Mouse (Mus musculus) G1E (cell line): ENCODE measurements around the gene Gmds. TPM values are rescaled to one million over a fixed set of nuclear protein-coding genes. Genes with fewer than 3 reads are reported as not detected.

Source experiments
- ATAC-seq: 2 replicates; pipeline ENCODE4 v1.8.0; 2016; ENCODE audit warnings: mild to moderate bottlenecking; ENCODE audit not compliant: insufficient number of reproducible peaks, poor library complexity, low FRiP score, severe bottlenecking; ENCODE audit errors: extremely low read depth
- DNase-seq: peaks from one replicate; pipeline ENCODE4 v3.0.0; 2012; ENCODE audit warnings: low spot score
- H3K27me3 ChIP-seq: 2 replicates; pipeline ENCODE4 v1.6.1; 2012; ENCODE audit warnings: mild to moderate bottlenecking, low read length, inconsistent platforms; ENCODE audit not compliant: insufficient read depth
- H3K36me3 ChIP-seq: replicated peaks from 2 replicates; pipeline ENCODE3; 2012; ENCODE audit warnings: mild to moderate bottlenecking, inconsistent platforms
- H3K4me1 ChIP-seq: 2 replicates; pipeline ENCODE4 v1.6.1; 2012; ENCODE audit warnings: low read depth, low read length, inconsistent platforms, mixed read lengths; ENCODE audit not compliant: insufficient read depth
- H3K4me3 ChIP-seq: 2 replicates; pipeline ENCODE4 v1.5.1; 2012; ENCODE audit warnings: low read depth, mild to moderate bottlenecking, inconsistent platforms, low read length, moderate library complexity, mixed read lengths
- H3K9me3 ChIP-seq: replicated peaks from 2 replicates; pipeline ENCODE4 v1.6.1; 2012; ENCODE audit warnings: inconsistent platforms
- CTCF ChIP-seq: IDR thresholded peaks from 2 replicates; pipeline ENCODE4 v1.5.1; 2012; ENCODE audit warnings: low read depth, low read length, inconsistent platforms, mixed read lengths
- GATA1 ChIP-seq: IDR thresholded peaks from 2 replicates; pipeline ENCODE4 v1.6.1; 2012; ENCODE audit warnings: borderline replicate concordance, low read length, inconsistent platforms, mixed read lengths
- GATA2 ChIP-seq: IDR thresholded peaks from 2 replicates; pipeline ENCODE4 v1.6.1; 2012; ENCODE audit warnings: low read depth, low read length, inconsistent platforms, borderline replicate concordance
- POLR2AphosphoS5 ChIP-seq: IDR thresholded peaks from 2 replicates; pipeline ENCODE4 v1.6.1; 2012; ENCODE audit warnings: low read depth, low read length, inconsistent platforms; ENCODE audit not compliant: insufficient replicate concordance
- TAL1 ChIP-seq: conservative IDR thresholded peaks from 2 replicates; pipeline ENCODE4 v1.6.1; 2012; ENCODE audit warnings: low read depth, low read length, inconsistent platforms, mixed read lengths
- polyA plus RNA-seq: library from polyadenylated mRNA; stranded (reverse); fragments of >175 nt; gene quantifications from 2 replicates; pipeline ENCODE4 v1.2.3, GENCODE M21; 2012
- total RNA-seq, 2 experiments: library from RNA; stranded (forward) in 1 of 2; stranded (reverse) in 1 of 2; fragments of 200-1000 nt in 1 of 2; fragments of >200 nt in 1 of 2; fragmentation: Nextera tagmentation in 1 of 2; gene quantifications; 2 replicates each; pipeline ENCODE4 v1.2.3; 2014 to 2017

The Gmds gene
- total and polyA plus RNA-seq, 3 experiments = 19.9 to 27.5 (median 22.1) TPM

DNA sequence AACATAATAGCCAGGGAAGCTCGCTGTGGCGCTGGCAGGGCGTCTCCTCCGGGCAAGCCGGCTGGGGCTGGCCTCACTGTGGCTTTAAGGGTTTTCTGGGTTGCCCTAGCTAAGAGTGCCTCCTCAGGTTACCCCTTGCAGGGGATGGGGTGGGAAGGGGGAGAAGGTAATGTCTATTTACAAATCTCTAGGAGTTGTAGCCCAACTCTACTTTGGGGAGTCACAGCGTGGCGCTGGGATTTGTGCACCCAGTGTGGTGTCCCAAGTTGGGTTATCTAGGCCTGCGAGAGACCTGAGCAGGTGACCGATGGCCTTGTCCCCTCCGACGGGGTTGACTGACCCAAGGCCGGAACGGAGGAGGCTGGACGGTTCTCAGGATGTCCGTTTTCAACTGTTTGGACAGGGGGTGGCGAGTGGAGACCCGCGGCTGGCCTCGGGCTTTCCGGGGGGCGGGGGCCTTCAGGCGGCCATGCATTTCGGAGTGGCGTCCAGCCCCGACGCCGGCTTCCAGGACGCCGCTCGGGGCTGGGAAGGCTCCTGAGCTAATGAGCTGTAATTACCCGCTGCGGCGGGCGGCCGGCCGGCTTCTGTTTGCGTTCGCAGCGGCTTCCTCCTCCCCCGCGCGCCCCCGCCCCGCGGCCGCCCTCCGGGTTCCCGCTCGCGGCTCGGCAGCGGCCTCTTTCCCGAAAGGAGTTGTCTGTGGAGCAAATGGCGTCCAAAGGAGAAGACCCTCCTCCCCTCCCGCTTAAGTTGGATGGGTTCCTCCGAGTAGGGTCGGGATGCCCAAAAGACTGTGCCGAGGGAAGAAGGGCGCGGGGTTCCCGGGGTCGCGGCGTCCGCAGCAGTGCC lies 527.6 kb downstream of the Gmds start:
- DNase-seq (no peak), ATAC-seq (no peak)
- no peaks in the 10 kb centered on the region for H3K36me3 ChIP-seq
- H3K9me3 ChIP-seq = peaks cover 39% of the 10 kb centered on the region
- TF ChIP-seq GATA2 = no peak
- no peak for TF ChIP-seq TAL1
- TF ChIP-seq CTCF = no peak
- TF ChIP-seq GATA1 = no peak
- TF ChIP-seq POLR2AphosphoS5 = no peak
- H3K4me3 ChIP-seq = no peak overlapping the region
- H3K4me1 ChIP-seq = no peaks in the 10 kb centered on the region; the same call in 1 of the 2 replicates
- peaks cover 25% of the 10 kb centered on the region; the same call in 1 of the 2 replicates for H3K27me3 ChIP-seq

DNA sequence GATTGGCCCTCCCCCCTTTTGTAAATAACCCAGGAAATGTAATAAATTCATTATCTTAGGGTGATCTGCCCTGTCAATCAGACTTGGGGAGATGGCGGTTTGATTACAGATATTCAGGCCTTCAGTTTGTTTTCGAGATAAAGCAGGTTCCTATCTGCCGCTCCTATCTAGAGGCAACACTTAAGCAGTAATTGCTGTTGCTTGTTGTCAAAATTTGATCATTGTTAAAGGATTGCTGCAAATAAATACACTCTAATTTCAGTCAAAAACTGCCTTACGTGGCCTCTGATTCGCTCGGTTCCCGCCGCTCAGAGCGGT lies 528.2 kb downstream of the Gmds start:
- peaks cover 24% of the 10 kb centered on the region; the same call in 1 of the 2 replicates for H3K27me3 ChIP-seq
- ATAC-seq = no peak

DNA sequence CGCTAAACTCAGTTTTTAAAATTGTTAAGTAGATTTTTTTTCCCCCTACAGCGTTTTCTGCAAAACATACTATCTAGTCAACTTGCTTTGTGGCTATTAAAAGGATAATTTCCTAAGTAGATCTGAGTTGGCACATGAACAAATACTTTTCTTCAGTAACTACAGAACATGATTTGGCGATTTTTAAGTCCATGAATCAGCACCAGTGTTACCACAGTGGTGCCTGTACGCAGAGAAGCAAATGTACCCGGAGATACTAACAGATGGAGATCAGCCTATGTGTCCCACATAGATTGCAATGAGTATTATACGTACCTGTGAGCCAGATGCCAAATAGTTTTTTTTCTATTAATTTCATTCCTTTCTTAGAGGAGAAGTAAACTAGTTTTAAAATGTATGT lies 528.8 kb downstream of the Gmds start:
- TF ChIP-seq GATA1 = no peak
- no peak for TF ChIP-seq GATA2
- no peak for TF ChIP-seq POLR2AphosphoS5
- no peak for TF ChIP-seq CTCF
- no peak for TF ChIP-seq TAL1
- Histone ChIP-seq H3K4me3 (no peak overlapping the region), H3K27me3 (peaks cover 22% of the 10 kb centered on the region; the same call in 1 of the 2 replicates), H3K9me3 (peaks cover 40% of the 10 kb centered on the region), H3K4me1 (no peaks in the 10 kb centered on the region; the same call in 1 of the 2 replicates), H3K36me3 (no peaks in the 10 kb centered on the region)
- ATAC-seq (no peak), DNase-seq (no peak)

More for the DNA sequence above, 528.2 kb downstream of the Gmds start:
- DNase-seq = no peak
- Histone ChIP-seq H3K36me3 (no peaks in the 10 kb centered on the region), H3K4me3 (no peak overlapping the region), H3K9me3 (peaks cover 40% of the 10 kb centered on the region), H3K4me1 (no peaks in the 10 kb centered on the region; the same call in 1 of the 2 replicates)
- TF ChIP-seq CTCF (no peak), TAL1 (no peak), GATA1 (no peak), GATA2 (no peak)

DNA sequence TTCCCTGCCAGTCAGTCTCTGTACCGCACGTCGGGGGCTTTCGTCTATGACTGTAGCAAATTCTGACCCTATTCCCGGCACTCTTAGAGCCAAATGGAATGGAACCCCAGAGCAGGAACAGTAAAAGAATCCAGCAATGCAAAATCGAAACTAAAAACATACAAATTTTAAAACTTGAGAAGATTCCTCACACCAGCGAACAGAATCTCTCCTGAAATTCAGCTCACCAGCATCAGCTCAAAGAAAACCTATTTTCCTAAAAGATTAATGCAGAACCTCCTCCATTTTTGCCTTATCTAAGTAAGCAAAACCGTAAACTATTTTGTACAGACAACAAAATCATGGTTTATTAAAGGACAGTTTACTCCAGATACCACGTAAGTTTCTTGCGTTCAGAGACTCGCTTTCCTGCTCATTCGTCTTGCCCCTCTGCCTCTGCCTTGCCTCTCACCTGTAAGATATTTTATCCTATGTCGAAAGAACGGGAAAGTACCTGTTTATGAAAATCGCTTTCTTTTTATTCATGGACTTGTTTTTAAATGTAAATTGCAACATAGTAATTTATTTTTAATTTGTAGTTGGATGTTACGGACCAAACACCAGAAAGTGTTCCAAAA lies 529.6 kb downstream of the Gmds start:
- peaks cover 26% of the 10 kb centered on the region; the same call in 1 of the 2 replicates for H3K27me3 ChIP-seq
- ATAC-seq = no peak
- no peak for DNase-seq

DNA sequence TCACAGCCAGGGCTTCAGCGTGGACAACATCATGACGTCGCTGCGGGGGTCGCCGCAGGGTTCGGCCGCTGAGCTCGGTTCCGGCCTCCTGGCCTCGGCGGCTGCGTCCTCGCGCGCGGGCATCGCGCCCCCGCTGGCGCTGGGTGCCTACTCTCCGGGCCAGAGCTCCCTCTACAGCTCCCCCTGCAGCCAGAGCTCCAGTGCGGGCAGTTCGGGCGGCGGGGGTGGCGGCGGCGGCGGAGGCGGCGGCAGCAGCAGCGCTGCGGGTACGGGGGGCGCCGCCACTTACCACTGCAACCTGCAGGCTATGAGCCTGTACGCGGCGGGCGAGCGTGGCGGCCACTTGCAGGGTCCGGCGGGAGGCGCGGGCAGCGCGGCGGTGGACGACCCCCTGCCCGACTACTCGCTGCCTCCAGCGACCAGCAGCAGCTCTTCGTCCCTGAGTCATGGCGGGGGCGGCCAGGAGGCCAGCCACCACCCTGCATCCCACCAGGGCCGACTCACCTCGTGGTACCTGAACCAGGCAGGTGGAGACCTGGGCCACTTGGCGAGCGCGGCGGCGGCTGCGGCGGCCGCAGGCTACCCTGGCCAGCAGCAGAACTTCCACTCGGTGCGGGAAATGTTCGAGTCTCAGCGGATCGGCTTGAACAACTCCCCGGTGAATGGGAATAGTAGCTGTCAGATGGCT lies 530.3 kb downstream of the Gmds start:
- Histone ChIP-seq H3K36me3 (no peaks in the 10 kb centered on the region), H3K4me1 (no peaks in the 10 kb centered on the region; the same call in 1 of the 2 replicates), H3K9me3 (peaks cover 40% of the 10 kb centered on the region), H3K27me3 (peaks cover 32% of the 10 kb centered on the region), H3K4me3 (no peak overlapping the region; the same call in 1 of the 2 replicates)
- TF ChIP-seq TAL1 = no peak
- TF ChIP-seq GATA2 = no peak
- no peak for TF ChIP-seq CTCF
- no peak for TF ChIP-seq POLR2AphosphoS5
- TF ChIP-seq GATA1 = no peak
- ATAC-seq = no peak
- no peak for DNase-seq

More for the DNA sequence above, 529.6 kb downstream of the Gmds start:
- Histone ChIP-seq H3K4me1 (no peaks in the 10 kb centered on the region; the same call in 1 of the 2 replicates), H3K4me3 (no peak overlapping the region), H3K9me3 (peaks cover 40% of the 10 kb centered on the region), H3K36me3 (no peaks in the 10 kb centered on the region)
- no peak for TF ChIP-seq TAL1

DNA sequence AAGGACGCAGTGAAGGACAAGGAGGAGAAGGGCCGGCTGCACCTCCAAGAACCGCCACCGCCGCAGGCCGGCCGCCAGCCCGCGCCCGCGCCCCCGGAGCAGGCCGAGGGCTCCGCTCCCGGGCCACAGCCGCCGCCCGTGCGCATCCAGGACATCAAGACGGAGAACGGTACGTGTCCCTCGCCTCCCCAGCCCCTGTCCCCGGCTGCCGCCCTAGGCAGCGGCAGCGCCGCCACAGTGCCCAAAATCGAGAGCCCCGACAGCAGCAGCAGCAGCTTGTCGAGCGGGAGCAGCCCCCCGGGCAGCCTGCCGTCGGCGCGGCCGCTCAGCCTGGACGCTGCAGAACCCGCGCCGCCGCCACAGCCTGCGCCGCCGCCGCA lies 530.8 kb downstream of the Gmds start:
- Histone ChIP-seq H3K4me3 (no peak overlapping the region; the same call in 1 of the 2 replicates), H3K4me1 (no peaks in the 10 kb centered on the region; the same call in 1 of the 2 replicates)
- ATAC-seq = no peak

More for the DNA sequence above, 530.8 kb downstream of the Gmds start:
- TF ChIP-seq GATA2 (no peak), TAL1 (no peak), POLR2AphosphoS5 (no peak), GATA1 (no peak), CTCF (no peak)
- Histone ChIP-seq H3K27me3 (peaks cover 37% of the 10 kb centered on the region), H3K36me3 (no peaks in the 10 kb centered on the region), H3K9me3 (peaks cover 40% of the 10 kb centered on the region)
- DNase-seq = no peak
